Mouse (Mus musculus): ENCODE measurements around the gene Ubp1. TPM values are rescaled to one million over a fixed set of nuclear protein-coding genes. Genes with fewer than 3 reads are reported as not detected.

Gene Ubp1
- polyA plus RNA-seq, 1 experiment from 2014 or later = 14.7 TPM

DNA sequence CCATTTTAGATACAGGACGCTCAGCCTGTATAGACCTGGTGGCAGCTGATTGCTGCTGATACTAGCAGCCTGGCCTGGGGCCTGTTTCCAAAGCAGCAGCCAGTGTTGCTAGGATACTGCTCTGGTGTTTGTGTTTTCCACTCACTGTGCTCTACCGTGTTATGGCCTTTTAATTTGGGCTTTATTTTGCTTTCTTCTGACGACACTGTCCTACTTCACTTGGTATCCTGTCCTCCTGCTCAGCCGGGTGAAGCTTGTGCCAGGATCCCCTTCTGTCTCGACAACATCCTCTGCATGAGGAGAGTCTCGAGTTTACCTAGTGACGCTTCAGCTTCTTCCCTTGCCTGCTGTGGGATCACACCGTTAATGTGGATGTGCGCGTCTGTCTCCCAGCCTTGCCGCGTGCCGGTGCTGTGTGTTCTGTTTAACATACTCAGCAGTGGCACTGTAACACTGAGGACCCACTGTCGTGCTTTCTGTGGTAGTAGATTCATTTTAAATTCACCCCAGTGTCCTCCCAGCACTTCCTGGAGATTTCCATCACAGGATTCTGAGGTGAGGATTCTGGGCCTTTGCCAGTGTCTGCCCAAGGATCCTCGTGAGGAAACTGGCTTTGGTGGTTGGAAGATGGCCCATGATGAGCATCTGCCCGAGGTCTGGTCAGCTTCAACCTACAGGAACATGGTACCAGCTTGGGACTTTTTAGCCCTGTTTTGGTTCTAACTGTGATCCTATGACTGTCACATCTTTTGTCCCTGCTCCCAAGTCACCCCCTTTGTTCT, 50.6 kb downstream of the Ubp1 start:
- no peak for ATAC-seq
- Histone ChIP-seq H3K9ac (ENCODE audit: low read depth, low read length) (no peak overlapping the region), H3K4me3 (ENCODE audit: low read depth, low read length) (no peak overlapping the region), H3K9me3 (ENCODE audit: control insufficient read depth) (no peaks in the 10 kb centered on the region), H3K27ac (ENCODE audit: low read depth, low read length) (no peak overlapping the region), H3K4me2 (replicated peaks; ENCODE audit: low read depth) (no peak overlapping the region), H3K36me3 (ENCODE audit: control insufficient read depth, insufficient read depth) (peaks cover 23% of the 10 kb centered on the region), H3K4me1 (replicated peaks; ENCODE audit: control insufficient read depth, insufficient read depth, low read length) (no peaks in the 10 kb centered on the region; the same call in 1 of the 2 replicates), H3K27me3 (replicated peaks; ENCODE audit: control insufficient read depth, insufficient read depth, low read length) (no peaks in the 10 kb centered on the region)
- TF ChIP-seq CTCF (IDR thresholded peaks at IDR 0.05; ENCODE audit: low read depth) = no peak
- WGBS = 65% methylated on average over 16 of the region's 16 CpGs

GRCm38 (mm10) chr9:113982451-113982850, 51.7 kb downstream of the Ubp1 start:
- no peaks in the 10 kb centered on the region for H3K9me3 ChIP-seq (ENCODE audit: control insufficient read depth)
- H3K27me3 ChIP-seq (replicated peaks; ENCODE audit: control insufficient read depth, insufficient read depth, low read length) = no peaks in the 10 kb centered on the region
- H3K36me3 ChIP-seq (ENCODE audit: control insufficient read depth, insufficient read depth) = peaks cover 13% of the 10 kb centered on the region
- WGBS = 73% methylated on average over 2 of the region's 2 CpGs
- ATAC-seq = no peak
- H3K4me3 ChIP-seq (ENCODE audit: low read depth, low read length) = no peak overlapping the region
- H3K4me2 ChIP-seq (replicated peaks; ENCODE audit: low read depth) = no peak overlapping the region
- no peaks in the 10 kb centered on the region; the same call in 1 of the 2 replicates for H3K4me1 ChIP-seq (replicated peaks; ENCODE audit: control insufficient read depth, insufficient read depth, low read length)
- no peak overlapping the region for H3K9ac ChIP-seq (ENCODE audit: low read depth, low read length)
- TF ChIP-seq CTCF (IDR thresholded peaks at IDR 0.05; ENCODE audit: low read depth) = no peak
- H3K27ac ChIP-seq (ENCODE audit: low read depth, low read length) = no peak overlapping the region

GRCm38 (mm10) chr9:113982883-113983670, 52.3 kb downstream of the Ubp1 start:
- peaks cover 7% of the 10 kb centered on the region for H3K36me3 ChIP-seq (ENCODE audit: control insufficient read depth, insufficient read depth)
- no peak overlapping the region for H3K4me3 ChIP-seq (ENCODE audit: low read depth, low read length)
- H3K4me1 ChIP-seq (replicated peaks; ENCODE audit: control insufficient read depth, insufficient read depth, low read length) = no peaks in the 10 kb centered on the region; the same call in 1 of the 2 replicates
- no peak for ATAC-seq
- TF ChIP-seq CTCF (IDR thresholded peaks at IDR 0.05; ENCODE audit: low read depth) = no peak
- no peaks in the 10 kb centered on the region for H3K9me3 ChIP-seq (ENCODE audit: control insufficient read depth)
- H3K9ac ChIP-seq (ENCODE audit: low read depth, low read length) = no peak overlapping the region
- WGBS = 76% methylated on average over 11 of the region's 11 CpGs
- no peak overlapping the region for H3K4me2 ChIP-seq (replicated peaks; ENCODE audit: low read depth)
- H3K27ac ChIP-seq (ENCODE audit: low read depth, low read length) = no peak overlapping the region
- no peaks in the 10 kb centered on the region for H3K27me3 ChIP-seq (replicated peaks; ENCODE audit: control insufficient read depth, insufficient read depth, low read length)

DNA sequence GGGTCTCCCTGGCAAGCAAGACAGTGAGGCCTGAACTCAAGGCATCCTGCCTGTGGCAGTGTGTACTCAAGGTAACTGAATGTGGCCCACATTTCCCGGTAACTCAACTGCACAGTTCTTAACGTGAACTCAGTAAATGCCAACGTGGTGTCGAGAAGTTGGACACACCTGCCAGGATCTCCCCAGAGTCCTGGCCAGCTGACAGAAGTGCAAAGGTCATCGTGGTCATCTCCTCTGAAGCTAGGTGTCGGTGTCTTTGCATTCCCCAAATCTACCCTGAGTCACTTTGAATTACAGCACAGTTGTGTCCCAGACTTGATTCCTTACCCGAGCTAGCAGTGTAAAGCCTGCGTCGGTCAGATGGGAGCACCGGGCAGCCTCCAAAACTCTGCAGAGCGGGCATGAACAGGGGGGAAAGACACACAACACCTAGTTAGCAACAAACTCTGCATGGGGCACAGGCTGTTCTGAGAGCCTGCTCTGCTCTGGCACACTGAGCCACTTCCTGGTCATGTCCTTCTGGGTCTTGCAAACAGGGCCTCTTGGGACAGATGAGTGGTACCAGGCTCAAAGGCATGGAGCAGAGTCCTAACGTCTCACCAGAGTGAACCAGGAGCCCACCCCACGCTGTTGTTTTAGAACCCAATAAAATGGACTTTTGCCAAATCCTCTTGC, 54.3 kb downstream of the Ubp1 start:
- Histone ChIP-seq H3K27me3 (replicated peaks; ENCODE audit: control insufficient read depth, insufficient read depth, low read length) (no peaks in the 10 kb centered on the region), H3K27ac (ENCODE audit: low read depth, low read length) (no peak overlapping the region), H3K36me3 (ENCODE audit: control insufficient read depth, insufficient read depth) (no peaks in the 10 kb centered on the region), H3K4me1 (replicated peaks; ENCODE audit: control insufficient read depth, insufficient read depth, low read length) (no peaks in the 10 kb centered on the region; the same call in 1 of the 2 replicates), H3K9me3 (ENCODE audit: control insufficient read depth) (no peaks in the 10 kb centered on the region), H3K4me3 (ENCODE audit: low read depth, low read length) (no peak overlapping the region), H3K9ac (ENCODE audit: low read depth, low read length) (no peak overlapping the region), H3K4me2 (replicated peaks; ENCODE audit: low read depth) (no peak overlapping the region)
- 68% methylated on average over 13 of the region's 13 CpGs for WGBS
- peak; percentile 28; the same call in 1 of the 2 replicates for ATAC-seq
- no peak for TF ChIP-seq CTCF (IDR thresholded peaks at IDR 0.05; ENCODE audit: low read depth)

- H3K4me2 ChIP-seq (replicated peaks; ENCODE audit: low read depth) = peak overlapping the region; percentile 56
- no peaks in the 10 kb centered on the region for H3K36me3 ChIP-seq (ENCODE audit: control insufficient read depth, insufficient read depth)
- 17% methylated on average over 18 of the region's 18 CpGs for WGBS
- no peaks in the 10 kb centered on the region for H3K27me3 ChIP-seq (replicated peaks; ENCODE audit: control insufficient read depth, insufficient read depth, low read length)
- H3K9ac ChIP-seq (ENCODE audit: low read depth, low read length) = no peak overlapping the region
- no peak overlapping the region for H3K27ac ChIP-seq (ENCODE audit: low read depth, low read length)
- peak; percentile 69 for ATAC-seq
- H3K4me1 ChIP-seq (replicated peaks; ENCODE audit: control insufficient read depth, insufficient read depth, low read length) = no peaks in the 10 kb centered on the region
- peak overlapping the region; percentile 2; the same call in 1 of the 2 replicates for H3K4me3 ChIP-seq (ENCODE audit: low read depth, low read length)
- TF ChIP-seq CTCF (IDR thresholded peaks at IDR 0.05; ENCODE audit: low read depth) = peak; percentile 94
- H3K9me3 ChIP-seq (ENCODE audit: control insufficient read depth) = no peaks in the 10 kb centered on the region
These were observed 60.0 kb downstream of the Ubp1 start for GRCm38 (mm10) chr9:113990547-113991248.

Data from intestine, postnatal 0 days (tissue).